Mouse (Mus musculus) cerebellum, adult 2 months (tissue): ENCODE results near the gene Sycp2l.

Experiments used
- CTCF ChIP-seq: fragments of 200-500 bp; IDR thresholded peaks from 2 replicates; pipeline ENCODE4 v1.5.1; 2011; ENCODE audit warnings: low read depth, mild to moderate bottlenecking, control low read depth, low read length, moderate library complexity, borderline replicate concordance; ENCODE audit not compliant: insufficient read depth
- POLR2A ChIP-seq: fragments of 200-500 bp; IDR thresholded peaks from 2 replicates; pipeline ENCODE4 v1.6.1; 2011; ENCODE audit warnings: low read length, control low read depth, borderline replicate concordance; ENCODE audit not compliant: insufficient read depth

GRCm38 (mm10) chr13:41071617-41072016, 42.5 kb upstream of the Sycp2l start:
- TF ChIP-seq CTCF = no peak
- no peak for TF ChIP-seq POLR2A
